Mouse (Mus musculus) embryonic facial prominence, embryonic 12.5 days (tissue): ENCODE measurements around the gene Trdn. TPM values are rescaled to one million over a fixed set of nuclear protein-coding genes. Genes with fewer than 3 reads are reported as not detected.

ENCODE experiments used
- polyA plus RNA-seq: library from polyadenylated mRNA; unstranded; fragments of >200 nt; fragmentation: Nextera tagmentation; extraction: Ambion mirVana; gene quantifications from 2 replicates; pipeline ENCODE4 v1.2.1, GENCODE M21; 2016

The Trdn gene
- polyA plus RNA-seq, 1 experiment from 2014 or later, result 2.4 TPM

Other genes starting within 250 kb of the Trdn start
- gene Nkain2, start 190.1 kb upstream of the Trdn start, polyA plus RNA-seq, result 0.46 and 1.7 TPM in 2 replicates